Mouse (Mus musculus): ENCODE data around the gene Tmbim1. TPM values are rescaled to one million over a fixed set of nuclear protein-coding genes. Genes with fewer than 3 reads are reported as not detected.

Gene Tmbim1
- total RNA-seq, 2 experiments from 2014 or later = 13.6 to 18.4 TPM

Other genes with a start within 250 kb of the Tmbim1 start
- 12.4 and 15.4 TPM in 2 replicates for gene Tns1, start 181.2 kb downstream of the Tmbim1 start, total RNA-seq (2015)
- gene Tns1, start 181.2 kb downstream of the Tmbim1 start, total RNA-seq (2017) = 3.1 and 9.7 TPM in 2 replicates
- 0.37 and 0.72 TPM in 2 replicates for gene Rufy4, start 180.1 kb downstream of the Tmbim1 start, total RNA-seq (2015)
- gene Rufy4, start 180.1 kb downstream of the Tmbim1 start, total RNA-seq (2017) = 0.54 and 0.68 TPM in 2 replicates
- 5.3 and 9.3 TPM in 2 replicates for gene Cxcr2, start 151.6 kb downstream of the Tmbim1 start, total RNA-seq (2015)
- gene Cxcr2, start 151.6 kb downstream of the Tmbim1 start, total RNA-seq (2017) = 9.5 and 10.7 TPM in 2 replicates
- gene Cxcr1, start 111.0 kb downstream of the Tmbim1 start, total RNA-seq (2015) = not detected in 2 replicates
- gene Cxcr1, start 111.0 kb downstream of the Tmbim1 start, total RNA-seq (2017) = not detected in 2 replicates
- gene Arpc2, start 69.5 kb downstream of the Tmbim1 start, total RNA-seq (2015) = 802 and 912 TPM in 2 replicates
- gene Arpc2, start 69.5 kb downstream of the Tmbim1 start, total RNA-seq (2017) = 414 and 435 TPM in 2 replicates
- gene Gpbar1, start 27.1 kb downstream of the Tmbim1 start, total RNA-seq (2015) = 0.12 TPM in 1 of 2 replicates, not detected in the other
- gene Gpbar1, start 27.1 kb downstream of the Tmbim1 start, total RNA-seq (2017) = not detected in 2 replicates
- gene Aamp, start 20.9 kb downstream of the Tmbim1 start, total RNA-seq (2015) = 45.3 and 49.7 TPM in 2 replicates
- 98.1 and 104 TPM in 2 replicates for gene Aamp, start 20.9 kb downstream of the Tmbim1 start, total RNA-seq (2017)
- 29.8 and 32.4 TPM in 2 replicates for gene Pnkd, start 20.7 kb downstream of the Tmbim1 start, total RNA-seq (2015)
- gene Pnkd, start 20.7 kb downstream of the Tmbim1 start, total RNA-seq (2017) = 11.2 and 21.6 TPM in 2 replicates
- gene Catip, start 56.5 kb upstream of the Tmbim1 start, total RNA-seq (2015) = 0.37 TPM in 1 of 2 replicates, not detected in the other
- not detected in 2 replicates for gene Catip, start 56.5 kb upstream of the Tmbim1 start, total RNA-seq (2017)
- 2.1 and 3.8 TPM in 2 replicates for gene Slc11a1, start 69.6 kb upstream of the Tmbim1 start, total RNA-seq (2015)
- 0.95 and 1.7 TPM in 2 replicates for gene Slc11a1, start 69.6 kb upstream of the Tmbim1 start, total RNA-seq (2017)
- gene Ctdsp1, start 85.9 kb upstream of the Tmbim1 start, total RNA-seq (2015) = 79.1 and 89.1 TPM in 2 replicates
- 33.0 and 33.2 TPM in 2 replicates for gene Ctdsp1, start 85.9 kb upstream of the Tmbim1 start, total RNA-seq (2017)
- not detected in 2 replicates for gene Vil1, start 103.8 kb upstream of the Tmbim1 start, total RNA-seq (2015)
- not detected in 2 replicates for gene Vil1, start 103.8 kb upstream of the Tmbim1 start, total RNA-seq (2017)
- gene Cnot9, start 200.4 kb upstream of the Tmbim1 start, total RNA-seq (2015) = 58.9 and 65.3 TPM in 2 replicates
- gene Cnot9, start 200.4 kb upstream of the Tmbim1 start, total RNA-seq (2017) = 70.1 and 87.8 TPM in 2 replicates
- not detected in 2 replicates for gene Plcd4, start 237.3 kb upstream of the Tmbim1 start, total RNA-seq (2015)
- not detected in 2 replicates for gene Plcd4, start 237.3 kb upstream of the Tmbim1 start, total RNA-seq (2017)
- 27.7 and 29.5 TPM in 2 replicates for gene Usp37, start 238.7 kb upstream of the Tmbim1 start, total RNA-seq (2015)
- 30.5 and 42.6 TPM in 2 replicates for gene Usp37, start 238.7 kb upstream of the Tmbim1 start, total RNA-seq (2017)

Data from megakaryocyte progenitor cell, adult 5-6 weeks (primary cell).